Comparison of ENCODE assay signal across 8 mouse cellular contexts in the genomic region with DNA sequence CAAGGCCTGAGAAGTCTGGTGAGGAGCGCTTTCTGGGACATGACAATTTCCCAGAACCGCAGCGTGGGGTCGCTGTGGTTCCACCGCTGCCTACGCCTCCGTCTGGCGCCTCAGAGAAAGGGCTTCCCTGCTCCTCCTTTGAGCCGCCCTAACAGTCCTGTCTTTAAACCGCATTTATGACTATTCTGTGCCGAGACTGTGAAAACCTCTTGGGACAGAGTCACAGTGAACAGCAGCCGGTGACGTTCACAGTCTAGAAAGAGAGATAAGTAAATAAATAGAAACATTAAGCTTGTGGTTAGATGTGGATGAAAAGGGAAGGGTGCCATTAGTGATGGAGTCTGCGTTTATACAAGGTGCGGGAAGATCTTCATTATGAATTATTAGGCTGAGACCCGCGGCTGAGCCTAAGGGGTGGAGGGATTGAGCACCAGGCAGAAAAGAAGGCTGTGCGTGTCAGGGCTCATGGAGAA. TPM values are rescaled to one million over a fixed set of nuclear protein-coding genes. Genes with fewer than 3 reads are reported as not detected.
DNase-seq lines count a peak whose midpoint lies in the region; ATAC-seq lines count a peak whose summit lies in the region.

No protein-coding gene starts in this region.

- H3K9me3 ChIP-seq in forebrain, embryonic 13.5 days (replicated peaks) = no peaks in the 10 kb centered on the region

- peak; percentile 88 for ATAC-seq in forebrain, embryonic 13.5 days

- peak overlapping the region; percentile 64 for H3K9ac ChIP-seq in forebrain, embryonic 13.5 days

- H3K27ac ChIP-seq in forebrain, embryonic 13.5 days = peak overlapping the region; percentile 51; the same call in 1 of the 2 replicates

- DNase-seq in Muller cell, postnatal 12 days (ENCODE audit: inconsistent ontology term) = peak; percentile 86
- DNase-seq in c-Kit-positive CD71-positive TER-119-positive erythroid progenitor cells, embryonic 14.5 days (ENCODE audit: low spot score) = peak; percentile 73
- DNase-seq in heart, postnatal 4 days = peak; percentile 78
- peak; percentile 77 to 80 for DNase-seq in layer of hippocampus, postnatal 14 days (ENCODE audit: low spot score in 2 of 2)
- DNase-seq in lung, postnatal 14 days = peak; percentile 65
- peak; percentile 86 for DNase-seq in retina, postnatal 1 day
- DNase-seq in urinary bladder, postnatal 36 days (ENCODE audit: low spot score in 2 of 2) = peak; percentile 29 to 55

- WGBS in forebrain, embryonic 13.5 days = 5% methylated on average over 18 of the region's 18 CpGs

- H3K4me2 ChIP-seq in forebrain, embryonic 13.5 days = peak overlapping the region; percentile 57

- H3K4me3 ChIP-seq in forebrain, embryonic 13.5 days = peak overlapping the region; percentile 31

- H3K36me3 ChIP-seq in forebrain, embryonic 13.5 days (ENCODE audit: poor library complexity, severe bottlenecking) = no peaks in the 10 kb centered on the region

- 0 out of 2 replicates have a peak, but pooled peaks cover 3% of the 10 kb centered on the region for H3K27me3 ChIP-seq in forebrain, embryonic 13.5 days

- H3K4me1 ChIP-seq in forebrain, embryonic 13.5 days = peaks cover 29% of the 10 kb centered on the region; the same call in 1 of the 2 replicates

RNA-seq across cellular contexts. Expression of a gene that starts 59.1 kb away (rescaled TPM):
- 22.8 and 23.3 TPM in 2 replicates for polyA plus RNA-seq in forebrain, embryonic 13.5 days (2015; fragmentation: Nextera tagmentation; extraction: Ambion mirVana)
- 10 to 100 TPM; 18.6 to 21.0 TPM for total RNA-seq in heart, postnatal 4 days (2021)
- 100 to 1,000 TPM; 151 to 155 TPM for total RNA-seq in layer of hippocampus, postnatal 14 days (2021)

Comparison
In these comparisons a context has a peak if more than half of its experiments do, and no peak if none do; other contexts are left out.
1. Peak in every context shown above with its lines: DNase-seq, ATAC-seq, H3K4me3 ChIP-seq and H3K27ac ChIP-seq.
2. RNA of a gene that starts 59.1 kb away (total RNA-seq): 151 to 155 TPM in layer of hippocampus, postnatal 14 days; 18.6 to 21.0 TPM in heart, postnatal 4 days; every median in the first group is over 4 times any median in the second.